Mouse (Mus musculus) ES-CJ7 (cell line): ENCODE measurements around the gene Nt5c2.

ENCODE experiments used
- DNase-seq: peaks from one replicate; pipeline ENCODE4 v3.0.0; 2011; ENCODE audit warnings: low read depth, low spot score

The Nt5c2 gene

DNA sequence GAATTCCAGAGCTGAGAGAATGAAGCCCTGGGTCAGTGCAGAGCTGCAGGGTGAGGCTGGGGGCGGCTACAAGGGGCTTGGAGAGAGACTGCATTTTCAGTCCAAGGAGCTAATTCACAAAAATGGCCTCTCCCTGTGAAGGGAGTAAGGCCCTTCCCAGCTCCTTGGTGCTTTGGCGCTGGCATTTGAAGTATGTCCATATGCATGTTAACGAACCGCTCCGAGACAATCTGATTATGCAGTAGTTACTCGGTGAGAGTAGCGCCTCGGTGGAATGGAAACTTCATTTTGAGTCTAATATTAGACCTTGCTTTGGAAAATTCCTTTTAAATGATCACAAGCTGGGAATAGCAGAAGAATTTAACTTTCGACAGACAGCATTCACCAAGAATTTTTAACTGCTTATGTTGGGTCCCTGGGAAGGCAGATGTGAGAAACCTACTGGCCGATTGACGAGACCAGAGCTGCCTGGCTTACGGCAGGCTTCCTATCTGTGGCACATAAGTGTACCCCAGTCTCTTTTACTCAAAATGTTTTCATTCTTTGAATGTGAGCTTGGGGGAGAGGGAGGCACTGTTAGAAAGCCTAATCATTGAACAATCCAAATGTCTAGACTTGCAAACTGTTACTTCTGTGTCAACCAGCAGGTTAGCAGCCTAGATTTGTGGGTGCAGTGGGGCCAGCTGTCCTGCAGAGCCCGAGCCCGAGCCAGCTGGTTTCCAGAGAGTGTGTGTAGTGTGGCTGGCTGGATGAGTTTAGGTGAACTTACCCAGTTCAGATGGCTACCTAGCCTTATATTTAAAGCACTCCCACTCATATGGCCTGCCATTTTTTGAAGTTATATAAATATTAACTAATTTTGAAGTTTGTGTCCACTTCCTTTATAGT is 166.3 kb downstream of the Nt5c2 start:
- no peak for DNase-seq

DNA sequence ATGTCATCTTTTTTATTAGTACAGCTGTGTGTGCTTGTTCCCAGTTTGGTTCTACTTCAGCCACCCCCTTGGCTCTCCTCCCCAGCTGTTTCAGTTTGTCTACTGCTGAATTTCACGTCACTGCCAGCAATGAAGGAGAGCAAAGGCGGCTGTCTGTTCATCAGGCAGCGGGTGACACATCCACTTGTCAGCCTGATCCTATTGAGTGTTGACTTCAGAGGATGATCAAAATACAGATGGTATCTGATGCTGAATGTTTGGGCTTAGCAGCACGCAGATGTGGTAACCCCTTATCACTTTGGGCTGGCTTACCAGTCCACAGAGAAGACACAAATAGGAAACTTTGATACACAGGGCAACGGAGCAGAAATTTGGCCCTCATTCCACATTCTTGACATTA is 168.5 kb downstream of the Nt5c2 start:
- DNase-seq, result no peak

DNA sequence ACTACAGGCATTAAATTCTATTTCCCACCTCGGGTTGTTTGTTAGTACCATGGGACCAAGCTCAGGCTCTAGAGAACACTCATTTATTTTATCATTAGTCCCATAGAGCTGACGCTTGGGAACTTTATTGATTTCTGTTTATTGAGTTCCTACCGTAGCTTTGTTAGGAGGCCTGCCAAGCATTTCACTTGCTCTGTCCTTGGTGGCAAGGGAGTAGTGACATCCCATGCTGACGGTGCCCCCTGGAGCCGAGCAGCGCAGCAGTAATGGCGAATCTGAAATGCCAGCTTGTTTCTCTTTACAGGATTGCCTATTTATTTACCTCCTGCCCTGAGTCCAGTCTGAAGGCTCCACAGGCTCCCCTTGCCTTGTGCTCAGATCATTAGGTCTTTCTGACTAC is 168.9 kb downstream of the Nt5c2 start:
- no peak for DNase-seq

DNA sequence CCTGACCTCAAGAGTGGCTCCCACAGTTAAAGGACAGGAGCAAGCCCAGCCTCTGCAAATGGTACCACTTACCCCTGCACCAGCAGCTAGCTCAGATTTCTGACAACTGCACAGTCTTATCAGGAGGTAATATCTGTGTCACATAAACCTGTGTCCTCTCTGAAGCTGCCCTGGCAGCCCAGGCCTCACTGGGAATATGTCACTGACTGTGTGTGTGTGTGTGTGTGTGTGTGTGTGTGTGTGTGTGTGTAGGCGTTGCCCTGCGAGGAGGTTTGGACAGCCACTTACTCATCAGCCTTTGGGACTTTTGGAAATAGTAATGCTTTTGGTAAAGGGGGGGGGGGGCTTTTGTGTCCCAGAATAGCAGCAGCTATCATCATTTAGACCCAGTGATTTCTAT is 171.9 kb downstream of the Nt5c2 start:
- no peak for DNase-seq

DNA sequence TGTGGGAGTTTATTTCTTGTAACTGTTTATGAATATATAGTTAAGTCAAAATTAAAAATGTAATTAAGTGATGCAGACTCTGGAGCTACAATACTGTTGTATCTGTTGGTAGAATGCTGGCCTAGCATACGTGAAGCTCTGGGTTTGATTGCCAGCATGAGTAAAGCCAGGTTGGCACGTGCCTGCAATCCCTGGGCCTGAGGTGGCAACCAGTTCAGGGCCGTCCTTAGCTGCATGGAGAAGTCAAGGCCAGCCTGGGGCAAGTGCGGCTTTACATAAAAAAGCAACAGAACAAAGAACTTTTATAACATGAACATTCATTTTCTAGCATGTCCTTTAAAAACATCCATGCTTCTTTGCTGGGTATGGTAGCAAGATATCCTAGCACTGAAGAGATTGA is 173.9 kb downstream of the Nt5c2 start:
- DNase-seq, result no peak

DNA sequence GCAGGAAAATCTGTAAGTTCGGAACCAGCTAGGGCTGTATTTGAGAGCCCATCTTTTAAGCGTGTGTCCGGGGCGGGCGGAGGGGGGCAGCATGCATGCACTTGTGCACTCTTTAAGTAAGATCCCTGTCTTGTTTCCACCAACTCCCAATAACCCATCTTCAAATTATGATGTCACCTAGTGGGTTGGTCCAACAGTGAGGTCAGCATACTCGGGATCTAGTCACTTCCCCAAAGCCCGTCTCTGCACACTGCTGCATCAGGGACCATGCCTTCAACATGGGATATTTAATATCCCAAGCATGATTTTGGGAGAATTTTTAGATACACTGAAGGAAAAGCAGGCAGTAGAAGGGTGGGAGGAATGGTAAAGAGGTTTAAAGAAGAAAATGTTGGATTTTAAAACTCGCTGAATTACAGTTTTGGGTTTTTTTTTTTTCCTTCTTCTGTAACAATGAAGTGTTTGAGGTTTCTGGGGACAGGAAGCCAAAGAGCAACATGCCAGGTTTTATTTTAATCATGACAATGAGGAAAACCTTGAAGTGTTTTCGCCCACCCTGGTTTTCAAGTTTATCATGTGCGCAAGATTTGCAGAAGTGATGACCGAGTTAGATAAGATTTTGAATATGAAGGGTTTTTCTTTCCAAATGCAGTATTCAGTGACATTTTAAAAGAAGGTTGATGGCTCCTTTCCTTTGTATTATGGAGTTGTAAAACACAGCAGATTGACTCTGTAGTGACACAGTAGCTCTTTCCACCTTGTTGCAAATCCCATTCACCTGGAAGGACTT is 177.5 kb downstream of the Nt5c2 start:
- DNase-seq, result no peak

DNA sequence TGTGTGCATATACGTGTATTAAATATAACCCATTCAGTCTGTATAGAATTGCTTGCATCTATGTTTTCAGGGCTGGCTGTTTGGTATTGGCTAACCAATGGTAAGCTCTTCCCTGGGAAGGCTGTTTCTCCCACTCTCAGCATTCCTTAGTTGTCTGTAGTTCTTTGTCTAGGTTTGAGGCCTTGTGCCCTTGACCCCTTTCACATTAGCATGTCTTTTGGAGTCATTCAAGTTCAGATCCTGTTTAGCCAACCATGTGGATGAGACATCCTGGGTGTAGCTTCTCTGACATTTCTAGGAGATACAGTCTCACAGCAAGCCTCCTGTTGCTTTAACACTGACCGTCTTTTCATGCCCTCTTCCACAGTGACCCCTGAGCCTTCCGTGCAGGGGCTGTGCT is 178.9 kb downstream of the Nt5c2 start:
- DNase-seq, result peak; percentile 97

DNA sequence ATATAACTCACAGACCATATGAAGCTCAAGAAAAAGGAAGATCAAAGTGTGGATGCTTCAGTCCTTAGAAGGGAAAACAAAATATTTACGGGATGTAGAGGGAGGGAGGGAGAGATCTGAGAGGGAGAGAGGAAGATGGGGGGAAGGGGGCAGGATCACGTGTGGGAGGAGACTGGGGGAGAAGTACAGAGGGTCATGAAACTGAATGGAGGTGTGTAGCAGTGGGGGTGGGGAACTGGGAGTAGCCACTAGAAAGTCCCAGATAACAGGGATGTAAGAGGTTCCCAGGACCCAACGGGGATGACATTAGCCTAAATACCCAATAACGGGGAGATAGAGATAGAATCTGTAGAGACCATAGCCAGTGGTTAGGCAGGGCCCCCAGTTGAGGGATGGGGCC is 179.6 kb downstream of the Nt5c2 start:
- DNase-seq, result peak; percentile 80

DNA sequence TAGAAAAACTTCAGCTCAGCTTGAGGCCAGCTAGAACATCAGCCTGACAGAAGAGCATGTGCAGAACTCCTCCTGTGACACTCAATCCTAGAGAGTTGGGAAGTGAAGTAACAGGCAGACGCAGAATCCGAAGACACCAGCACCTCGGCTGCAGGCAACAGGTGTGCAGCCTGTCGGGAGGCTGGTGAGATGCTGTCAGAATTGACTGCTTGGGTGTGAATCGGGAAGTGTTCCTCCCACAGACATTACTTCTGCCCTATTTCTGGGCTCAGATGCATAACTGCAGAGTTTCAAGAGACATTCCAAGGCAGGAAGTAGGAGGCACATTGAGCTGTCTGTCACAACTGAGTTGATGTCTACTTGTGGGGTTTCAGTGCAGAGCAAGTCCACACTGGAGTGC is 180.7 kb downstream of the Nt5c2 start:
- no peak for DNase-seq
